Mouse (Mus musculus) MEL (cell line): ENCODE measurements around the gene G6pc3. TPM values are rescaled to one million over a fixed set of nuclear protein-coding genes. Genes with fewer than 3 reads are reported as not detected.

Experiments used
- DNase-seq: peaks from one replicate; pipeline ENCODE4 v3.0.0; 2011; ENCODE audit warnings: low read depth, low spot score
- H3K27ac ChIP-seq: 2 replicates; pipeline ENCODE4 v1.5.1; 2012; ENCODE audit warnings: low read depth, mild to moderate bottlenecking, control low read depth, low read length, moderate library complexity; ENCODE audit not compliant: control insufficient read depth
- H3K27me3 ChIP-seq, 2 experiments: fragments of 150-350 bp in 1 of 2; sonication (generic) in 1 of 2; 2 replicates each; pipeline ENCODE4 v1.6.1; 2012; ENCODE audit warnings: low read length in 2 of 2, mild to moderate bottlenecking in 2 of 2, improper control_type of control experiment in 1 of 2, moderate library complexity in 1 of 2; ENCODE audit not compliant: insufficient read depth in 2 of 2, control insufficient read depth in 1 of 2
- H3K36me3 ChIP-seq, 2 experiments: 2 replicates each; pipeline ENCODE4 v1.6.1; 2012 to 2014; ENCODE audit warnings: low read length in 2 of 2, improper control_type of control experiment in 1 of 2, inconsistent platforms in 1 of 2, mild to moderate bottlenecking in 1 of 2; ENCODE audit not compliant: insufficient read depth in 2 of 2, control insufficient read depth in 1 of 2
- H3K4me1 ChIP-seq, 2 experiments: fragments of 150-350 bp in 1 of 2; sonication (generic) in 1 of 2; 2 replicates each; pipeline ENCODE4 v1.6.1; 2012; ENCODE audit warnings: low read length in 2 of 2, improper control_type of control experiment in 1 of 2, mild to moderate bottlenecking in 1 of 2; ENCODE audit not compliant: insufficient read depth in 2 of 2, control insufficient read depth in 1 of 2
- H3K4me3 ChIP-seq, 2 experiments: fragments of 150-350 bp in 1 of 2; sonication (generic) in 1 of 2; 2 replicates each; pipeline ENCODE4 v1.5.1; 2012; ENCODE audit warnings: low read depth in 2 of 2, low read length in 2 of 2, mild to moderate bottlenecking in 2 of 2, moderate library complexity in 2 of 2, control low read depth in 1 of 2, improper control_type of control experiment in 1 of 2; ENCODE audit not compliant: control insufficient read depth in 1 of 2, insufficient read depth in 1 of 2
- H3K79me2 ChIP-seq: 2 replicates; pipeline ENCODE4 v1.6.1; 2012; ENCODE audit warnings: mild to moderate bottlenecking, low read length, moderate library complexity; ENCODE audit not compliant: control insufficient read depth, poor library complexity, insufficient read depth
- H3K9ac ChIP-seq: 2 replicates; pipeline ENCODE4 v1.6.1; 2012; ENCODE audit warnings: low read depth, mild to moderate bottlenecking, control low read depth, low read length, moderate library complexity; ENCODE audit not compliant: control insufficient read depth, poor library complexity, severe bottlenecking
- H3K9me3 ChIP-seq: fragments of 150-350 bp; sonication (generic); replicated peaks from 2 replicates; pipeline ENCODE4 v1.6.1; 2012; ENCODE audit warnings: mild to moderate bottlenecking, low read length, improper control_type of control experiment, moderate library complexity; ENCODE audit not compliant: insufficient read depth
- CHD1 ChIP-seq: IDR thresholded peaks from 2 replicates; pipeline ENCODE4 v1.6.1; 2012; ENCODE audit warnings: low read depth, mild to moderate bottlenecking, inconsistent platforms, low read length, improper control_type of control experiment
- CTCF ChIP-seq, 3 experiments: IDR thresholded peaks in 2 of 3; conservative IDR thresholded peaks in 1 of 3; 2 replicates each; pipeline ENCODE4 v1.5.1; 2011 to 2012; ENCODE audit warnings: low read length in 3 of 3, low read depth in 2 of 3, mild to moderate bottlenecking in 2 of 3, improper control_type of control experiment in 1 of 3, inconsistent platforms in 1 of 3, mixed read lengths in 1 of 3, moderate library complexity in 1 of 3; ENCODE audit not compliant: control insufficient read depth in 1 of 3, insufficient read depth in 1 of 3, poor library complexity in 1 of 3, severe bottlenecking in 1 of 3
- E2F4 ChIP-seq: IDR thresholded peaks from 2 replicates; pipeline ENCODE4 v1.6.1; 2011; ENCODE audit warnings: low read depth, low read length, improper control_type of control experiment, borderline replicate concordance
- ELF1 ChIP-seq: IDR thresholded peaks from 2 replicates; pipeline ENCODE4 v1.6.1; 2014; ENCODE audit warnings: low read depth, mild to moderate bottlenecking, inconsistent platforms, low read length, improper control_type of control experiment, moderate library complexity
- HCFC1 ChIP-seq: IDR thresholded peaks from 2 replicates; pipeline ENCODE4 v1.6.1; 2012; ENCODE audit warnings: low read depth, mild to moderate bottlenecking, inconsistent platforms, low read length, improper control_type of control experiment, moderate library complexity
- MAZ ChIP-seq: IDR thresholded peaks from 2 replicates; pipeline ENCODE4 v1.6.1; 2012; ENCODE audit warnings: low read depth, mild to moderate bottlenecking, inconsistent platforms, low read length, improper control_type of control experiment
- MYC ChIP-seq: IDR thresholded peaks from 2 replicates; pipeline ENCODE4 v1.6.1; 2011; ENCODE audit warnings: low read depth, mild to moderate bottlenecking, low read length, improper control_type of control experiment, moderate library complexity
- NRF1 ChIP-seq: IDR thresholded peaks from 2 replicates; pipeline ENCODE4 v1.6.1; 2014; ENCODE audit warnings: low read depth, mild to moderate bottlenecking, inconsistent platforms, low read length, improper control_type of control experiment, moderate library complexity; ENCODE audit not compliant: poor library complexity, insufficient read depth, severe bottlenecking
- POLR2AphosphoS5 ChIP-seq: IDR thresholded peaks from 2 replicates; pipeline ENCODE4 v1.6.1; 2012; ENCODE audit warnings: low read depth, borderline replicate concordance, mild to moderate bottlenecking, inconsistent platforms, low read length, moderate library complexity, mixed read lengths
- RAD21 ChIP-seq: IDR thresholded peaks from 2 replicates; pipeline ENCODE4 v1.6.1; 2011; ENCODE audit warnings: mild to moderate bottlenecking, low read depth, low read length, improper control_type of control experiment
- RCOR1 ChIP-seq: IDR thresholded peaks from 2 replicates; pipeline ENCODE4 v1.6.1; 2012; ENCODE audit warnings: low read depth, mild to moderate bottlenecking, inconsistent platforms, low read length, improper control_type of control experiment
- SMC3 ChIP-seq: IDR thresholded peaks from 2 replicates; pipeline ENCODE4 v1.6.1; 2011; ENCODE audit warnings: low read depth, low read length, improper control_type of control experiment
- TAL1 ChIP-seq: IDR thresholded peaks from 2 replicates; pipeline ENCODE4 v1.6.1; 2012; ENCODE audit warnings: mild to moderate bottlenecking, inconsistent platforms, low read length, moderate library complexity, mixed read lengths
- USF1 ChIP-seq: IDR thresholded peaks from 2 replicates; pipeline ENCODE4 v1.6.1; 2014; ENCODE audit warnings: low read depth, mild to moderate bottlenecking, inconsistent platforms, low read length, improper control_type of control experiment, moderate library complexity
- ZC3H11A ChIP-seq: IDR thresholded peaks from 2 replicates; pipeline ENCODE4 v1.6.1; 2012; ENCODE audit warnings: low read depth, mild to moderate bottlenecking, inconsistent platforms, low read length, improper control_type of control experiment
- ZMIZ1 ChIP-seq: IDR thresholded peaks from 2 replicates; pipeline ENCODE4 v1.6.1; 2012; ENCODE audit warnings: low read depth, mild to moderate bottlenecking, inconsistent platforms, low read length, improper control_type of control experiment, moderate library complexity
- ZNF384 ChIP-seq: IDR thresholded peaks from 2 replicates; pipeline ENCODE4 v1.6.1; 2012; ENCODE audit warnings: low read depth, mild to moderate bottlenecking, inconsistent platforms, low read length, improper control_type of control experiment
- polyA plus RNA-seq, 2 experiments: library from polyadenylated mRNA; stranded (reverse) in 1 of 2; unstranded in 1 of 2; fragments of >175 nt in 1 of 2; fragments of >200 nt in 1 of 2; gene quantifications; 2 replicates each; pipeline versions ENCODE4 v1.2.1 to v1.2.4; 2012; ENCODE audit warnings: low replicate concordance in 2 of 2, low read depth in 1 of 2; ENCODE audit not compliant: insufficient read length in 2 of 2, insufficient read depth in 1 of 2, missing spikeins in 1 of 2
- total RNA-seq: library from RNA; depleted of rRNA; stranded (reverse); fragments of 300-350 nt; gene quantifications from 2 replicates; pipeline ENCODE4 v1.2.3, GENCODE M21; 2012

Gene G6pc3
- total and polyA plus RNA-seq, 3 experiments: 48.9 to 104 TPM; not detected in 1

DNA sequence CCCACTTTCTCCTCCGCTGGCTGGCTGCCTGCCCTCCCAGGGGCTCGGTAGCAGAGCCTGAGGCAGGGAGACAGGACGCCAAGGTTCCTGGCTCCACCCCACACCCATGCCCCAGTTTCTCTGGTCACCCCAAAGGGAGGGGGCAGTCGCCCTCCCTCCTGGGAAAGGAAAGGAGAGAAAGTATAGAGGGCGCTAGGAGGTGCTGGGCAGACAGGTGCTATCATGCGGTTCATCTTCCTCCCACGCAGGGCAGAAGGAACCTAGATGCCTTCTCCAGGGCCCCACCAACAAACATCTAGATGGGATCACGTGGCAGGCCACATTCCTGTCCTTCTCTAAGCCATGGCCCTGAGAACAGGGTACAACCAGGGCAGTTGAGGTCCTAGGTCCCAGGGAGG, 32.5 kb downstream of the G6pc3 start (continued):
- TF ChIP-seq CHD1: no peak

DNA sequence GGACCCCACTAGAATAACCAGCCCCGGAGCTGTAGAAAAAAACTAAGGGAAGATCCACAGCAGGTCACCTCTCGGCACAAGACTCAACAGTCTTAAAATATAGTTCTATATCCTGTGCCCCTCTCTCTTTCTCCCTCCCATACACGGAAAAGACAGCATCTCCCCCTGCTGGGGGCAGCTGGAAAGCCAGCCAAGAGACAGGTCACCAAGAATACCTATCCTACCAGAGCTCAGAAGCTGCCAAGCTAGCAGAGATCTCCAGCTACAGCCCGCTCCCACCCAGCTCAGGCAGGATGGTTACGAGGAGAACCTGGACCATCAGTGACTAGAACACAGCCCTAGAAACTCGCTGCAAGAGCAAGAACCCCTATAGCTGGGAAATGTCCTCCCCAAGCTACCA, 33.7 kb downstream of the G6pc3 start:
- no peaks in the 10 kb centered on the region for H3K79me2 ChIP-seq
- H3K27ac ChIP-seq: no peak overlapping the region
- peaks cover 27 to 54% of the 10 kb centered on the region in 2 experiments for H3K4me1 ChIP-seq
- TF ChIP-seq SMC3 (peak; percentile 81), RAD21 (peak; percentile 82), E2F4 (no peak), ELF1 (0 out of 2 replicates have a peak, but pooled peaks have one; percentile 6), CTCF (IDR thresholded peaks at IDR 0.05 in 2 of 3, conservative IDR thresholded peaks at IDR 0.05 in 1 of 3; ENCODE audit: control insufficient read depth in 1 of 3, insufficient read depth in 1 of 3, low read depth in 2 of 3, low read length in 3 of 3, poor library complexity in 1 of 3, severe bottlenecking in 1 of 3) (peak; percentile 74 to 85 (median 84)), USF1 (no peak), ZMIZ1 (no peak), MAZ (peak; percentile 87), ZC3H11A (peak; percentile 65), HCFC1 (0 out of 2 replicates have a peak, but pooled peaks have one; percentile 20)
- DNase-seq: peak; percentile 83
- no peaks in the 10 kb centered on the region for H3K9me3 ChIP-seq
- no peaks in the 10 kb centered on the region for H3K27me3 ChIP-seq
- no peak overlapping the region for H3K9ac ChIP-seq
- H3K4me3 ChIP-seq: no peak overlapping the region
- H3K36me3 ChIP-seq: peaks cover 0 to 34% of the 10 kb centered on the region in 2 experiments; a peak in 2 of 4 replicates

DNA sequence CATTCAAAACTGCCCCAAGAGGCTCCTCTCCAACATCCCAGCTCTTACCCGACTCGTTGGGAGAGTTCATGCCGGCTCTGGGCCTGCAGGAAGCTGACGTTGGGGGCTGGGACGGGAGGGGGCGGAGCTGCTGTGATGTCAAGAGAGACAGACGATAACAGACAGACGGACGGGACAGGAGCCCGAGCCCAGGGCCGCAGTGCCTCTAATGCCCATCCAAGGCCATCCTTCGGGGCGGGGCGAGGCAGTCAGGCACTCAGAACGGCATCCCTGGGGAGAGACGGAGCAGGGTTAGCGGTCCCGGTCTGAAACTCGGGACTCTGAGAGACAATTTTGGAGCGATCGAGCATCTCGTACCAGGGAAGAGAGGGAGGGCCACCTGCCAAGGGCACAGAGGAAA, 35.3 kb downstream of the G6pc3 start:
- no peaks in the 10 kb centered on the region for H3K27me3 ChIP-seq
- TF ChIP-seq POLR2AphosphoS5: no peak
- TF ChIP-seq MAZ: no peak
- no peak for TF ChIP-seq SMC3
- no peak for TF ChIP-seq NRF1
- no peak for TF ChIP-seq ZNF384
- no peak for TF ChIP-seq MYC
- no peak for TF ChIP-seq TAL1
- no peak for TF ChIP-seq RCOR1
- TF ChIP-seq RAD21: no peak
- H3K4me1 ChIP-seq: peaks cover 26 to 55% of the 10 kb centered on the region in 2 experiments
- no peak for DNase-seq
- no peak overlapping the region for H3K27ac ChIP-seq
- no peaks in the 10 kb centered on the region; the same call in 1 of the 2 replicates for H3K79me2 ChIP-seq
- no peak overlapping the region for H3K9ac ChIP-seq
- no peak overlapping the region for H3K4me3 ChIP-seq
- peaks cover 0 to 25% of the 10 kb centered on the region in 2 experiments; a peak in 2 of 4 replicates for H3K36me3 ChIP-seq
- H3K9me3 ChIP-seq: no peaks in the 10 kb centered on the region
